Mouse (Mus musculus) frontal cortex, postnatal 10 days (tissue): ENCODE results near the gene Galnt18.
A peak's percentile ranks its signal among the peaks of the same experiment; 100 is the strongest.

ENCODE experiments used
- DNase-seq, 2 experiments: peaks; one replicate each; pipeline ENCODE4 v3.0.0; 2022; ENCODE audit warnings: low spot score in 2 of 2, mixed read lengths in 1 of 2

Galnt18 gene

DNA sequence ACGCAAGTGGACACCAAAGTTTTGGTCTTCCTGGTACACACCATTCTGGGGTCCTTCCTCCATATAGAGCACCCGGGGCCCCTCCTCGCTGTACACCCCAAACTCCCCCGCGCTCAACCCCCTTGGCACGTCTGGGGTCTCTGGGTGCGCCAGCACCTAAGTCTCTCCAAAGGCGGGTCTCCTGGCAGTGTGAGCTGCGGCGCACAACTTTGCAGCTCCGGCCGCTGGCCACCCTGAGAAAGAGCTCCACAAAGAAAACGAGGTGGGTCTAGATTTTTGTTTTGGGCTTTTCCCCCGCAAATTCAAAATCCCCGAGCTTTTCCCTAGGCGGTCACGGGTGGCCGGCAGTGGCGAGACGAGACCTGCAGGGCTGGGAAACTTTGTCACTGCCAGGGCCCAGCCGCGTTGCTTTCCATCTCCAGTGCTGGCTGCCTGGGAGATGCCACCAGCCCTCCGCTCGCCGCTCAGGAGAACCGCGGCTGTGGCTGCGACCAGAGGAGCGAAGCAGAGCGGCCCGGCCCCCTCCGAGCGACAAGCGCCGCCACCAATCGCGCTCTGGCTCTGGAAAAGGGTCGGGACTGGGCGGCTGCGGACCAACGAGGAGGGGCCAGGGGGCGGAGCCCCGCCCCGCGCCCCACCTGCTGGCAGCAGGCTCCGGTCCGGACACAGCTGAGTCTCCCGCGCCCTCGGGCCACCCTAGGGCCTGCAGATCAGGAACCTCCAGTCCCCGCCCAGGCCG is at the start of gene Galnt18:
TSS of gene Galnt18 (minus strand) at position 474 of the 739 bp plus-strand sequence.
- DNase-seq: peak; percentile 88 to 93

DNA sequence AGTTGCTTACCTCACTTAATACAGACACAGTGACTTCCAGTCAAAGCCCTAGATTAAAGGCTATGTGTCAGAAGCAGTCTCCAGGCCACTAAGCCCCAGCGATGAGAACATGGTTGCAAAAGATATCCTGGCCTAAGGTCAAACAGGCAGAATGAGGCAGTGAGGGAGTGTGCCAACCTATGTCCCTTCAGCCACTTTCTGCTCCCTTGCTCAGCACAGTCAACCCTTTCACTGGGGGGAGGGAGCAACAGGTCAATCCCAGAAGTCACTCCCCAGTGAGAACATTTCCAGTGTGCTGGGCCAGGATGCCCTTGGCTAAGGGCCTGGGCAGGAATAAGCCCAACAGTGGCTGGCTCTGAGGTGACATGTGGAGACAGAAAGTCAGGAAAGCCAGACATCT is 47.6 kb upstream of the Galnt18 start:
- DNase-seq: no peak

DNA sequence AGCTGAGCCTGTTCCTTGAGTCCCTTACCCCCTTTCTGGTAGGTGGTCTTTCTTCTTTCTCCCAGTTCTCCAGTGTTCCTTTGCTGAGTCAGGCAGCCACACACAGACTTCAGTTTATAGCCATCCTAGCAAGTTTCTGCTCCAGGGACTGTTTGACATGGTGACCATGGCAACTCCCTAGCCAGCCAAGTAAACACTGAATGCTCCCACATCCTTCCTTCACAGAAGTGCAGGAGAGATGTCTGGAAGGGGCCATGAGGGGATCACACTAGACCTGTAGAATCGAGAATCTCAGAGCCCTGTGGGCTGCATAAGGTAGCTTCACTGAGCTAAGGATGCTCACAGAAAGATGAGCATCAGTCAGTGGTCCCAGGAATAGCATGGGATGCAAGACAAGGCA is 33.3 kb upstream of the Galnt18 start:
- peak in 1 of 2 experiments; percentile 18 for DNase-seq

DNA sequence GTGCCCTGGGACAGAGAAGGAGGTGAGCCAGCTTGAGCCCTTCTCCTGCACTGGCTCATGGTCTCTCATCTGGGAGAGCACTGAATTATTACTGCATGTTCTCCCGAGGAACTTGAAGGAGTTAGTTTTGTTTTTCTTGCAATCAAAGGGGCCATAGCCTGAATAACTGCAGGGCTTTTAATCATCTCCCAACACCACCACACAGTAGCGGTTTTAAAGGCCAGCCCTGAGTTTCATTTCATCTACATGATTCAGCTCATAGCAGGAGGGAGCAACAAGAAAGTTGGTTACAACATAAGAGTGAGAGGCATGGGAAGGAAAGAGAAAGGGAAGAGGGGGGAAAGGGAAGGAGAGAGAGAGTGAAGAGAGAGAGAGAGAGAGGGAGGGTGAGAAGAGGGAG is 31.3 kb upstream of the Galnt18 start:
- DNase-seq: no peak

DNA sequence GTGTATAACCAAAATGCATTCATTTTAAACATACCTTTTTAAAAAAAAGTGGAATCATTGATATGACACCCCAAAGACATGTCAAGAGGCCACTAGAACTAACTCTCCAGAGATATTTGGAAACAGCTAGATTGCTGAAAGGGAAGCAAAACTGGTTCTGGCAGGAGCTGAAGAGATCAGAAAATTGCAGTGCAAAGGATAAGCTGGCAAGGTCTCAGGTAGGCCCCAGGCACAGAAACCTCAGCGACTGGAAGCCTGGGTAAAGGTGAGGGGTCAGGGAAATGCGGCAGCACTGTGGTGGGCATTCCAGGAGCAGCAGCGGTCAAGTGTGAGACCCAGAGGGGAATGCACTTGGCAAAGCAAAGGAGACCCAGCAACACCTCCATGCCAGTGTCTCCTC is 30.0 kb upstream of the Galnt18 start:
- no peak for DNase-seq

DNA sequence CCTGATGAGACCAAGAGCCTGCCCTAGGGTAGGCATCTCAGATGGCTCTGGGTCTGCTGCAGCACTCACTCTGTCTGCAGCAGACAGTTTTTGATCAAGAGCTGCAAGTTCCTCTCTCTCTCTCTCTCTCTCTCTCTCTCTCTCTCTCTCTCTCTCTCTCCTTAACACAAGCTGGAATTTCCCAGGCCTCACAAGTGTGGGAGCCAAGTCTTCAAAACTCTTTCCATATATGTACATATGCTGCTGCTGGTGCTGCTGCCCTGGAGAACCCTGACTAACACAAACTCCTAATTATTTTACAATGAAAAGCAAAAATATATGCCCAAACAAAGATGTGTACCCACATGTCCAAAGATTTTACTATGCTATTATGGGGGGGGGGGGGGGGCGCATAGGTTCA is 26.3 kb upstream of the Galnt18 start:
- DNase-seq: no peak

DNA sequence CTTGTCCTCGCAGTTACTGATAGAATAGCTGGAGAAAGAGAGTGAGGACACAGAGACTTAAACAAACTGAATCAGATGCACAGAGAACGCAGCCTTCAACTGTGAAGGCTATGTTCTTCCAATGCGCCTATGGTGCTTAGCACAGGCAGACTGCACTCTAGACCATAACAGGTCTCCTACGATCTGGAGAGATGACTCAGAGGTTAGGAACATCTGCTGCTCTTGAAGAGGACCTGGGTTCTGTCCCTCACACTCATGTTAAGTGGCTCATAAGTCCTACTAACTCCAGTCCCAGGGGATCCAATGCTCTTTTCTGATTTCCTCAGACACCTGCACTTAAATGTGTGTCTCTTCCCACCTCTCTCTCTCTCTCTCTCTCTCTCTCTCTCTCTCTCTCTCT is 24.9 kb upstream of the Galnt18 start:
- DNase-seq: no peak

DNA sequence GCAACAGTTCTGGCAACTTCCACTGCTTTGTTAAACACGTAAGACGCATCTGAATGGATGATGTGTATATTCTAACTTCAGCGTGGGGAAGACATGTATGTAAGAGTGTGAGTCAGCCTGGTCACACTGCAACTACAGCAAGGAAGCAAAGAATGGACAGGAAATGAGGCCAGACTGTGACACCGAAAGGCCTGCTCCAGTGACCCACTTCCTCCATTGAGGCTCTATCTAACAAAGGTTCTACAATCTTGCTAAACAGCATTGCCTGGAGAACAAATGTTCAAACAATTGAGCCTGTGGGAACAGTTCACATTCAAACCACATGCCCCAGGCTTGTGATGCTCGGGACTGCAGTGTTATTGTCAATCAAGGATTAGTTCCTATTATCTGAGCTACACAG is 21.0 kb upstream of the Galnt18 start:
- DNase-seq: no peak

DNA sequence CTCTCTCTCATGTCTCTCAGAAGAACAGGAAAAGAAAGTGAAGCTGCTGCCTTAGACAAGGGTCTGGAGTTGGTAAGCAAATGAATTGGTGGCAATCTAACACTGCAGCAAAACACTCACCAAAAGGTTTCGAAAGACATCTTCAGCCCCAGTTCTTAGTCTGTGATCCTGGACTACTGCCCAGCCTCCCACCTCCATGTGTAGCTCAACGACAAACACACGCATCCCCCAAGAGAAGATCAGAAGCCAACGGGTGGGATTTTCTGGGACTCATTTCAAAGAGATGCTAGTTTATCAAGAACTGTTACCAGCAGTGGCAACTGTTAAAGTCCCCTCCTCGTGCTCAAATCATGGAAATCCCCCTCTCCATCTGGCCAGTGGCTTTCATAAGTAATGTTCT is 20.3 kb upstream of the Galnt18 start:
- no peak for DNase-seq

DNA sequence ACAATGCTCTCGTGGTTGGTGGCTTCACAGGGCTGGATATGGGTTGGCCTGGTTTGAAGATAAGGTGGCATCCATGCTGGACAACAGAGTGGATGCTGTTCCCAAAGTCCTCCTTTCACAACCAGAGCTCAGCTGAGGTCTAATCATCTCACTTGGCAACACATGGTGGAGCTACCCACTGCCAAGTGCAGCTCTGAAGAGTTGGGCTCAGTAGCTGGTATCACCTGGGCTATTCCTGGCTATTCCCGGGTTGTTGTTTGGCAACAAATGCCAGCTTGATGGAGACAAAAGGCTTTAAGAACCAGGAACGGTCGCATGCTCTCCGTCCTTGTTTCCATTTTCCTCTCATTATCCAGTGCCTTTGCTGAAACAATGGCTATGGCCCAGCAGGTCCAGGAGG is 19.2 kb upstream of the Galnt18 start:
- no peak for DNase-seq

DNA sequence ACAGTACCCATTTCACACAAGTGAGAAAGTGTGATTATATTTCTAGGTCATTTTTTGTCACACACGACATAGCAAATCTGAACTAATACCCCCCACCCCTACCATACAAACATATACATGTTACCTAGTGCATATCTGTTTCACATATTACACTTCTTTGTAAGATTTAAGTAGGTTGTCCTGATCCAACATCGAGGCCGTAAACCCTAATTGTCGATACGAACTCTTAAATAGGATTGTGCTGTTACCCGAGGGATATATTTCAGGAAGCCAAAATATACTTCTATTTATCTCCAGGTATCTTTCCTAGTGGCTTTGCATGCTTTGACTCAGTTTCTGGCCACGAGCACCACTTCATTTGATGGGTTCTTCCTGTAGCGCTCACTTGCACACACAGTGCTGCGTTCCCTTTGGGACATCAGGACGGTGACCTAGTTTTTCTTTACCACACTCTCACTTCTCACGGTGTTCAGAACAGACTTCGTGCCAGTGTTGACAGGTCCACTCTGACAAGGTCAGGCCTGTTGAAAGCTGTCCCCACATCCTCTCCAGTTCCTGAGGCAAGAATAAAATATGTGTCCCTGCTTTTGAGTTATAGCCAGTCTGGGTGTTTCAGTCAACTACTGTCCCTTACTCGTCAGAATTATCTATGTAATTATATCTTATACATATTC is 17.7 kb upstream of the Galnt18 start:
- no peak for DNase-seq

DNA sequence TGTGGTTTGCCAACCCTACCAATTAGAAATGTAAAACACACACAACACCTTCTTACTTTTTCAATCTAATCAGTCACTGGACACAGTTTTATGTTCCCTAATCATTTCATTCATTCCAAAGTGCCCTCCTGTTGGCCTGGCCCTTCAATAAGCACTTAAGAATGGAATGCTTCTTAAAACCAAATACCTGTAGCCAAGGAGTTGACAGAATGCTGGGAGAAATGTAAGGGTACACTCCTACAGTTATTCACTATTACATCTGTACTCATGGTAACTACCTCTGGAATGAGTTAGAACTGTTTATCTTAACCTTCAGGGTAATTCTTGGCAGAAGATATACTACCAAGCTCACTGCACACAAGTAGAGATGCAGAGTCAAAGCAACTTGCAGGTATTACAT is 15.3 kb upstream of the Galnt18 start:
- no peak for DNase-seq

DNA sequence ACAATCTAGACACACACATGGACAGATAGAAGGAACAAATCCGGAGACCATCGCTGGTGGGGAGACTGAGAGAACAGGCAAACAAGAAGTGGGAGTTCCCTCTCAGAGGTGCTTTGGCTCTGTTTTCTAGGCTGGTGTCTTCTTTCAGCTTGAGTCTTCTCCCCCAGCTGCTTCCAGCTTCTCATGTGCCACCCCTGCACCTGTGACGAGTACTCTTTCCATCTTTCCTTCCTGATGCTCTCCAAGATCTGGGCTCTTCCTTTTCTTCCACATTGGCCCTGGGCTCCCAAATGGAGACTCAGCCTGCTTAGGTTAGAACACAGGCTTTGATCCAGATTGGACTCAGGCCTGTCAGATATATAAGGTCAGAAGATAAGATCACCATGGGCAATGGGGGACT is 12.4 kb upstream of the Galnt18 start:
- DNase-seq: no peak

DNA sequence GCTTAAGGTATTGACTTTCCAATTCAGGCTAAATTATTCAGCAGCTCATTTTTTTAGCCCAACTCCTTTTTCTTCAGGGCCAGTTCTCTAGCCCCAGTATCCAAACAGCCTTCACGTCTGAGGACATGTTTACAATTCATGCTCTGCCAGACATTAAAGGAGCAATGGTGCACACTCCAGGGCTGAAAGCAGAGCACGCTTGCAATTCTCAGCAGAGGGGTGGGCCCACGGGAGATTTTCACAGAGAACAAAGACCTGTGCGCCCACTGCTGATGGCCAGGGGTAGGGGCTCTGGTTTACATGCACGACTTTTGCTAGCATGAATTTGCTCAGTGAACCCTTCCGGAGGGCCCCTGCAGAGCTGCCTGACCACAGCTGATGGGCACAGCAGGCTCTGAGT is 11.6 kb upstream of the Galnt18 start:
- DNase-seq: no peak

DNA sequence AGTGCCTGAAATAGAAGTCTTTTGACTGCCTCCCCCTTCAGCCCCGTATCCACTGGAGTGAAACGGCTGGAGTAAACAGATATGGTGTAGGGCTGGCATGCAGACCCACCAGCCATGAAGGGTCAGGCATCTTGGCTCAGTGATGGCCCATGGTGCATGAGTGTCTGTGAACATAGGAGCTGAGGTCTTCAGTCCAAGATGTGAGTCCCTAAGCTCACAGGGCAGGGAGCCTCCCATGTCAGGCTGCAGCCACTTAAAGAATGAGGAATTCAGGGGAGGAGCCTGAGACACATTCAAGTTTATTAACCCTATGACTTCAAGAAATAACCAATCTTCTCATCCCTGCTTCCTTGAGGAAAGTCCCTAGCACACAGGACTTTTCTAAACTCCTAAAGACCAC is 8.1 kb upstream of the Galnt18 start:
- DNase-seq: no peak

DNA sequence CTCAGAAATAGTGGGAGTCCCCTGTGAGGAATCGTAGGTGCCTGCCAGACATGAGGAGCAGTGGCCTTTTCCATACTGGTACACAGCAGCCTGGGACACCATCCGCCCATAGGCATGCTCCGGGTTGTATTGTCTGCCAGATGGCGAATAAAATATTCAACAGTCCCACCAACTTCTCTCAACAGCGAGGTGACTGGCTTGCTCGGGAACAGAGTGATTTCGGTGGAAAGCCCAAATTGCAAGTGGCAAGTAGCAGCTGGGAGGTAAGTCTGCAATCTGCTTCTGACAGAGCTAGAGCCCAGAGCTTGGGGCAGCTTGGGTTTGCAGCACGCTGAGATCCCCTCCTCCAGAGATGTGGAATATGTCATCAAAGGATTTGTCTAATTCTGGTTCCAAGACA is 5.7 kb upstream of the Galnt18 start:
- DNase-seq: peak; percentile 21 to 63

DNA sequence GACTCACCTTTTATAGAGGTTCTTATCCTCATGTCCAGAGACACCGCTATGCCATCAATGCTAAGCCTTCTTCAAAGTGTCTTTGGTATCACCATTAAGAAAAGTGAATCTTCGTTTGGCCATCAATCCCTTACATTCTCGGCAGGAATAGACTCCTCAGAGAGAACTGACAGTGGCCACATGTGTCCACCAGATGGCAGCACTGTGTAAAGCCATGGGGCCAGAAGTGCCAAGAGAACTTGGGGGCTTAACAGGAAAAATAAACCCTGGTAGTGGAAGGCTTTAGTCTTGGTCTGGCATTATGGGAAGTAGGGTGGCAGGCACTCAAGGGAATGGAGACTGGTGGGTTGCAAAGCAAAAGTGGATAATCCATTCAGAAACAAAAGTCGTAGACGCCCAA is 2.3 kb upstream of the Galnt18 start:
- DNase-seq: peak in 1 of 2 experiments; percentile 65

DNA sequence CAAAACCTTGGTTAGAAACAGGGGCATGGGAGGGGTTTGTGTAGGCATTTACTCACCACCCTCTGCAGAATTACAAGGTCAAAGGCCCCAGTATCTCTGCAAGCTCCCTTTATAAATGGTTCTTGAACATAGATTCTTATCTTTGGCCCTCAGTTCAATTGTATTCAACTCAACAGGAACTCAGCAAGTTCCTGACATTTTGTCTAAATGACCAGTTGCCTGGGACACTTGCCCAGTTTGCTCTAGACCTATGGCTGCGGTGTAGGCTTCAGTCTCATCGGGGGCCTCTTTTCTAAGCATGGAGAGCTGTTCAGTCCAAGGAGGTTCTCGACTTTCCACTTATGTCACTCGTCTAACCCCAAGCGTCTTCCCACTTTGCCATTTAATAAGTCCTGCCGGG is 1.5 kb upstream of the Galnt18 start:
- DNase-seq: no peak

DNA sequence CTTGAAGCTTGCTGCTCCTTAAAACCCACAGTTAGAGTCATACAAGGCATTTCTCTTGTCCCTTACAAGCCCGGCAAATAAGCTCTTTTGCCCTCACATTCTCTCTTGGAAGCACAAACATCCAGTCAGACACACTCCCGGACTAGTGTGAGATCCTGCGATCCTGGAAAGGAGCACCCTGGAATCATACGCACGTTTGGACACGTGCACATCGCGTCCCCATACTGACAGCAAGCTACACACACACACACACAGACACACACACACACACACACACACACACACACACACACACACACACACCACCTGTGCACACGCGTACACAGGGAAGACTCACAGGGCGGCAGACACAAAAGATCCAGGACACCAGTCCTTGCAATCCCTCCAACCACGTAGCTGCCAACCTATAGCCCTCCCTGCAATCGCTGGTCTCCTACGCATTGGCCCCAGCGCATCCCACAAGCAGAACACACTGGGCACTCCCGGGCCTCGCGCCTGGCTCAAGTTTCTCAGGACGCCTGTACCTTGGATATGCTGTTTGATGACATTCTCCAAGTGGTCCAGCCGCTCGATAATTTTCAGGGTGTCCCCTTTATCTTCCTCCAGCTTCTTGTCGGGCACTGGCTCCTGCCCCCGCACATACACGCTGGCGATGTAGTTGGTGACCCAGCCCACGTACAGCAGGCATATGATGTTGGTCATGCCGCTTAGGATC is 831 bp downstream of the Galnt18 start:
- peak; percentile 22 to 23 for DNase-seq

DNA sequence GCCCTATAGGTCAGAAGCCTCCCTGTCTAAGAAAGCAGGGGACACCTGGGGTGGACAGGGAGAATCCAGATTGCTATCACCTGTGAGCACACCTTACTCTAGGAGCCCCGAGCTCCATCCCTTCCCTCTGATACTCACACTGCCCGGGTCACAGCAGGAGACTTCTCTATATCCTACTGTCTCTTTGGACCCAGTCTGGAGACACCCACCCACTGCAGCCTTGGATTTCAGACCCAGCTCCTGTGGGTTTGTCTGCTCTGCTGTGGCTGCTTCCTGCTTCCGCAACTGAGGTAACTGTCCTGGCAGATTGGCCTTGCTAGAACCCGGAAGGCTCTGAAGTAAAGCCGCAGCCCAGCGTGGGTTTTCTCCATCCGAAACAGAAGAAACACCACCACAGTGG is 1.6 kb downstream of the Galnt18 start:
- no peak for DNase-seq

DNA sequence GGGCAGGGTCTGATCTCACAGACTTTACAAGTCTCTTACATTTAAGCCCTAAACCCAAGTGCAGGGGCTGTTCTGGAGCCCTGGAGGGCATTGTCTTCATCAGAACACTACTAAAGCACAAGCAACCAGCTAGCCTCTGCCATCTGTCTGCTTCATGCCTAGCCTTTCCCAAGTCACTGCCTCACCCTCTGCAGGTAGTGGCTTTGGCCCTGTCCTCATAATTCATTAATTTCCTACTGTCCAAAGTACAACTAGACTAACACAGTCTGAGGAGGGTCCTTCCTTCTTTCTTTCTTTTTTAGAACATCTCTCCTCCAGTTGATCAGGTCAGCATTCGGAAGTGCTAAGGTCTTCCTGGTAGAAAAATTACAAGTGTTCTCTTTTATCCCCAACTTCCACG is 2.6 kb downstream of the Galnt18 start:
- DNase-seq: no peak

DNA sequence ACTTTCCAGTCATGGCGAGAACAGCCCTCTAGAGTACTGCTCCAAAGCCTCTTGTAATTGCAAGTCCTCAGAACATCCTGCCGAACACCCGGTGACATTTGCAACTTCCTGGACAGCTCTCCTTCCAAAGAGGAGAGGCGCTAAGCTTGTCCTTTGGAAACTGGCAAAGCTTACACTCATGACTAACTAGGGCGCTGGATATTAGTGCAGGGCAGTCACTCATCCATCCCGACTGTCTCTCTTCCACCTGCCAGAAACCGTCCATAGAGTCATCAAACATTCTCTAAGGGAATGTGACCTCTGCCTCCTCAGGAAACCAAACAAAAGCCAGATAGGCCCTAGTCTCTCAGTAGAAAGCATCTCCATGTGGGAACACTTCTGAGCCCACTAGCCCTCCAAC is 3.6 kb downstream of the Galnt18 start:
- no peak for DNase-seq

DNA sequence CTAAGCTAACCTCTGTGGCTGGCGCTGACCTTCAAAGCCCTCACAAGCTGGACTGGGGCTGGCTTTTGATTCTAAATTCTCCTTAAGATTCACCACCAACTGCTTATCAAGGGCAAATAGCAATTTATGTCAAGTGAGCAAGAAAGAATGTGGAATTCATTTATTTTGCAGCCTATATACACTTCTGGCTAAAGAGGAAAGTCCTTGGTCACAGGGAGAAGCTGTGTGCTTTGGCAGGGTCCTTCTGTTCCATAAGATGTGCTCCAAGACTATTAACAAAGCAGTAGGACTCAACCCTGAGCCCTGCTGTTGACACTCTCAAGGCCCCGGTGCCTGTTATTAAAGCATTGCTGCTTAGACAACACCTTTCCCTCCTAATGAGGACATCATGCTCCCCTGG is 7.4 kb downstream of the Galnt18 start:
- DNase-seq: no peak
